Mouse (Mus musculus): ENCODE data around the gene Ddx43.
"Not testable (repeated sequence)": the region's sequence is repeated elsewhere in the genome, so short reads cannot be mapped to it uniquely, and the experiment has no call there.

The Ddx43 gene

GRCm38 (mm10) chr9:78395630-78396351 lies at the start of gene Ddx43:
Ddx43 (plus strand) TSS chr9:78395777.
- DNase-seq (ENCODE audit: low spot score in 2 of 2): peak; percentile 11 to 21

DNA sequence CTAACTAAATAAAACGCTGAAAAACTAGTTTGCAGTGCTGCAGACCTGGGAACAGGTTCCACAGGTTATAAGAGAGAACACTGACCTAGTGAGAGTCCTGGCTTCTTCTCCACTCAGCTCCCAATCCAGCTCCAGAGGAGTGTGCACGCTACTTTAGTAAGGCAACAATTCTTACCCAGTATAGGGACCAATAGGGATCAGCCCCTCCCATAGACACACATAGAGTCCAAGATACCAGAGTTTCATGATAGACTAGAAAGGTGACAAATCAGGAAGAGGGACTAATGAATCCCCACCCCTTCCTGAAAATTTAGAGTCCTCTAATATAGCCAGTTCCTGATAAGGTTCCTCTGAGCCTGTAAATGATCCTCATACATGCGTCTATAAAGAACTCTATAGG lies 48.6 kb upstream of the Ddx43 start:
- DNase-seq (ENCODE audit: low spot score in 2 of 2): no peak

GRCm38 (mm10) chr9:78348206-78349004 lies 47.2 kb upstream of the Ddx43 start:
- DNase-seq (ENCODE audit: low spot score in 2 of 2): not testable (repeated sequence)

DNA sequence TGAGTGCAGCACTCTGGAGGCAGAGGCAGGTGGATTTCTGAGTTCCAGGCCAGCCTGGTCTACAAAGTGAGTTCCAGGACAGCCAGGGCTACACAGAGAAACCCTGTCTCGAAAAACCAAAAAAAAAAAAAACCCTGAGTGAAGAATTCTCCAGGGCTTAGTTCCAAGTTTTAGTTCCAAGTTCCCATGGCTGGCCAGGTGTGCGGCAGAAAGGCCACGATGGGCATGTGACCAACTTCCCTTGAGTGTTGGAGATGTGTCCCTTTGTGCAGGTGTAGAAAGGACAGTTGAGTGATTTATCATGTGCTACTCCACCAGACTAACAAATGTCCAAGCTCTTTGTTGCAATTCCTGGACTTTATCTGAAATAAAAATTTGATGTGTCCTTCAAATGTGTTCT lies 46.4 kb upstream of the Ddx43 start:
- not testable (repeated sequence) for DNase-seq (ENCODE audit: low spot score in 2 of 2)

- DNase-seq (ENCODE audit: low spot score in 2 of 2): not testable (repeated sequence)
Measured at GRCm38 (mm10) chr9:78350007-78350406, 45.6 kb upstream of the Ddx43 start.

DNA sequence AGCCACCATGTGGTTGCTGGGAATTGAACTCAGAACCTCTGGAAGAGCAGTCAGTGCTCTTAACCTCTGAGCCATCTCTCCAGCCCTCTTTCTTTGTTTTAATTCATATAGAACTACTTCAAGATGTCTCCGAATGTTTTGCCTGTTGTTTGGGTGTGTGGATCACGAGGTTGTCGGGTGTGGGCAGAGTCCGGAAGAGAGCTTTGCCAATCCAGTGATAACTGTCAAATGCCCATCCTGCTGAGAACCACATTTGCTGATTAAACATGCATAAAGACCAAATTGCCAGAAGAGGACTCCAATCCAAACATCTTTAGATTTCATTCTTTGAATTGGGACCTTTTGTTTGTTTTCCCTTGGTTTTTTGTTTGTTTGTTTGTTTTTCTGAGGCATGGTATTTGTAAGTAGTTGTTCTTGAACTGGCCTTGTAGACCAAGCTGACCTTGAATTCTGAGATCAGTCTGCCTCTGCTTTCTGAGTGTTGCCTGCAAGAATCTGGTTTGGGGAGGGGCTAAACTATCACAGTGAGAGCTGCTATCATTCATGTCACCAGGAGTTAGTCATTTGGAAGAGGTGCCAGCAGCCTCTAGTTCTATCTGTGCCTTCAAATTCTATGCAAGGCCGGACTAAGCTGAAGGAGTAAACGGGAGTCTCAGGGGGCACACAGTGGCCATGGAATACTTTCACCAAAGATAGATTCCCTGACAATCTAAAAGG lies 43.9 kb upstream of the Ddx43 start:
- no peak for DNase-seq (ENCODE audit: low spot score in 2 of 2)

DNA sequence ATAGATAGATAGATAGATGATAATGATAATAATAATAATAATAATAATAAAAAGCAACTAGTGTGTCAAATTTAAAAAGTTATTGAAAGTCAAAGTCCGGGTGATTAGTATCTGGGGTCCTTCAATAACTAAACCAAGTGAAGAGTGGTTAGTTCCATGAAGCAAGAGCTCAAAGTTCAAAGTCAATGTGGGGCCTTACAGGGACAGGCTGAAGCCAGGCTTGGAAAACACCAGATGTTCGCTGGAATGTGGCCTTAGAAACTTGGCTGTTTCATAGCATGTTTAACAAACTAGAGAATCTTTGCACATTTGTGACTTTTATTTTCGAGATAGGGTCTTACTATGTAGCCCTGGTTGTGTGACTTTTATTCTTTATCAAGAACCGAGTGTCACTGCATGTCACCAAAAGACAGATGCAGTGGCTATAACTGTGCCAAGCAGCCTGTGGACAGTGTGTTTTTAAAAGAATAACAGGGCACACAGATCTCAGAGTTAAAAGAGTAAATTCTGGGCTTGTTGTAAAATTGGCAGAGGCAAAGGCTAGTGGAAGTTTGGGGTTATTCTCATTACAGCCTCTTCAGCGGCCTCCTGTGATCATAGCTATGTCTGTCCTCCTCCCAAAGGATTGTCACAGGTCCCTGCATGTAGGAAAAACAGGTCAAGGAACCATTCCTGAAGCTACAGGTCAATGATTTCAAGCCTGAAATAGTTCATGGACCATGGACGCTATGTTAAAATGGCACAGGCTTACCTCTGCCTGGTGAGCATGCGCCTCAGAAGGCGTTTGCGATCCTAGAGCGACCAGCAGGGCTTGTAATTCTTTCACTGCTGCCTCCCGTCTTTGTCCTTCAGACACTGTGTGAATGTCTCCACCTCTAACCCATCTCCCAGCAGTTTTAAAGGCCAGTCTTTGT lies 40.7 kb upstream of the Ddx43 start:
- DNase-seq (ENCODE audit: low spot score in 2 of 2): no peak

DNA sequence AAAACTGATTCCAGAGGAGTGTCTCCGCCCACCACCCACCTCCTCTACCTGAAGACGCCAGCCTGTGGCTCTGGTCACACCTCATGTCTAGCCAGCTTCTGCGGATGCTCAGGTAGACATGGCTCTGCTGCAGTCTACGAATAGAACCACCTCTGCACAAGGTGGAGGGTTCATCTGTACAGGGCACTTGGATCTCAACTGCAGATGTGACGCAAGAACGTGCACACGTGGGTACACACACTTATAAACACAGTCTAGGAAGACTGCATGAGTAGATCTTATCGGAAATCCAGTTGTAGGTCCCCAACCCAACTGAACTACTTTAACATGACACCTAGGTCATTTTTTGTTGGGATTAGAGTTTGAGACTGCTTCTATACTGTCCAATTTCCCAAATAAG lies 40.0 kb upstream of the Ddx43 start, which contains the start of gene Gsta2:
Gsta2 (minus strand) TSS at position 178 of the 400 bp plus-strand sequence.
- no peak for DNase-seq (ENCODE audit: low spot score in 2 of 2)

DNA sequence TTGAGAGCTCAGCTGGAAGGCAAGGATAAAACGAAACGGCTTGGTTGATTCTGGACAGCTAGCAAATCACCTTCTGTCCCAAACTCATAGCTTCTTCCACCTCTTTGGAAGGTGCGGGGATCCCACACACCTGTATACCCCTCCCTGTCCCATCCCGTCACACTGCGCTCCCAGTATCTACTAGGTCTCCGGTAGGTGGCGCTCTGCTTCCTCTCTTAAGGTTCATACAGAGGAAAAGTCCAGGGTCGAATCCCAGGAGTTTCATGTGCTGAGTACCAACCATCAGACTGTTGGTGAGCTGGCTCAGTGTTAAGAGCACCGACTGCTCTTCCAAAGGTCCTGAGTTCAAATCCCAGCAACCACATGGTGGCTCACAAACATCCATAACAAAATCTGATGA lies 37.5 kb upstream of the Ddx43 start:
- DNase-seq (ENCODE audit: low spot score in 2 of 2): peak in 1 of 2 experiments; percentile 24

- DNase-seq (ENCODE audit: low spot score in 2 of 2): no peak
Measured at GRCm38 (mm10) chr9:78359750-78360483, 35.7 kb upstream of the Ddx43 start.

GRCm38 (mm10) chr9:78360484-78360872 lies 35.1 kb upstream of the Ddx43 start:
- DNase-seq (ENCODE audit: low spot score in 2 of 2): no peak

DNA sequence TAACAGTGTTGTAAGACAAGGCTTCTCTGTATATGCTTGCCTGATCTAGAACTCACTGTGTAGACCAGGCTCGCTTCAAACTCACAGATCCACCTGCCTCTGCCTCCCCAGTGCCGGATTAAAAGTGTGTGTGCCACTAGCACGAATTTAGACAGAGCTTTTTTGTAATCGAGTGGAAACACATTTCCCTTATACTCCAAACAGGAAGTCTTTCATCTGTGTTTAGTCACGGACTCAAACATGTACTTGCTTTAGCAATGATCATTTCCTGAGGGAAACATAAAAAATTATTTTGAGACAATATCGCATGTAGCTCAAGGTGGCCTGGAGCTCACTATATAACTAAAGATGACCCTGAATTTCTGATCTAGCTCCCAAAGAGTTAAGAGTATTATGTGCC lies 32.2 kb upstream of the Ddx43 start:
- no peak for DNase-seq (ENCODE audit: low spot score in 2 of 2)

- DNase-seq (ENCODE audit: low spot score in 2 of 2): no peak
Measured at GRCm38 (mm10) chr9:78364701-78365100, 30.9 kb upstream of the Ddx43 start.

GRCm38 (mm10) chr9:78365850-78366544 lies 29.6 kb upstream of the Ddx43 start:
- DNase-seq (ENCODE audit: low spot score in 2 of 2): no peak

GRCm38 (mm10) chr9:78367959-78368358 lies 27.6 kb upstream of the Ddx43 start, which contains the start of gene Dppa5a:
Dppa5a (minus strand) TSS chr9:78368177.
- DNase-seq (ENCODE audit: low spot score in 2 of 2): not testable (repeated sequence)

- DNase-seq (ENCODE audit: low spot score in 2 of 2): no peak
Measured at GRCm38 (mm10) chr9:78368671-78369293, 26.8 kb upstream of the Ddx43 start.

DNA sequence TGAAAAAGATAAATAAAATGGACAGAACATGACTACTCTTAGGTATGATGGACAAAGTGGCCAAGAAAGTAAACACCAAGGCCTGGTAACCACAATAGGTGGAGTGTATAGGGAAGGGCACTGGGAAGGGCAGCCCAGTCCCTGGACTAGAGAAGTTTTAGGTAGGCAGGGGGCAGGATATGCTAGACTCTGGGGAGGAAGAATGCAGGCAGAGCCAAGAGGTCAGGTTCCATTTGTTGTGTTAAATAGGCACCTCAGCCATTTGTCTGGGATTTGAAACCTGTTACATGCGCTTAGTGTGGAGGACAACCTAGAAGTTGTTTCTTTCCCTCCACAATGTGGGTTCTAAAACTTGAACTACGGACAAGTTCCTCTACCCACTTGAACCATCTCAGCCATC lies 26.2 kb upstream of the Ddx43 start:
- DNase-seq (ENCODE audit: low spot score in 2 of 2): no peak

DNA sequence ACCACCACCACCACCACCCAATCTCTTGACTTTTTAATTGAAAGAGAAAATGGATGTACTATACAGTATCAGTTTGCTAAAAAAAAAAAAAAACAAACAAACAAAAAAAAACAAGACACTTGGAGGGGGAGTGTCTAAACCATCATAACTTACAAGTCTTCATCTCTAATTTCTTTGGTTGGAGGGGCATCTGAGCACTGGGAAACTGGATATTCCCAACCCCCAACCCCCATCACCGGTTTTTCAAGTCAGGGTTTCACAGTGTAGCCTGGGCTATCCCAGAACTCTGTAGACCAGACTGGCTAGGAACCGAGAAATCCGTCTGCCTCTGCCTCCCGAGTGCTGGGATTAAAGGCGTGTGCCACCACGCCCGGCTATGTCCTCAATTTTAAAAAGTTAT lies 25.8 kb upstream of the Ddx43 start:
- DNase-seq (ENCODE audit: low spot score in 2 of 2): no peak

DNA sequence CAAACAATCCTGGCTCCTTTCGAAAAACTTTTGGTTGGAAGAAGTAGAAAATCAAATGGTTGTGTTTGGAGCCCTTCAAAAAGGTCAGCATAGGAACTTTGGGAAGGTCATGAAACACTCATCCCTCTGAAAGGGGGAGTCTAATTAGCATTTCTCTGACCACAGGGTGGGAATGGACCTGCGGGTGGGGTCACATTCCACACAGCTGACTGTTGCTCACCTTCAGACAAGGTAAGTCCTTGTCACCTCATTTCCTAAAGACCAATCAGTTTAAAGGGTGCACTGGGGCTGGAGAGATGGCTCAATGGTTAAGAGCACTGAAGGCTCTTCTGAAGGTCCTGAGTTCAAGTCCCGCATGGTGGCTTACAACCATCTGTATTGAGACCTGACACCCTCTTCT lies 24.1 kb upstream of the Ddx43 start:
- DNase-seq (ENCODE audit: low spot score in 2 of 2): no peak

Data from frontal cortex, postnatal 10 days (tissue).